Comparison of ENCODE assay signal across 9 mouse cellular contexts in genomic region chr8:55940526-55940880, GRCm38 (mm10). TPM values are rescaled to one million over a fixed set of nuclear protein-coding genes. Genes with fewer than 3 reads are reported as not detected.
DNase-seq lines count a peak whose midpoint lies in the region; ATAC-seq and TF ChIP-seq lines count a peak whose summit lies in the region.
"Had no signal": no experiment of that assay in that cellular context is flagged by ENCODE, and none has a peak within 500 bp of the region (broad histone marks: within the 10 kb centered on the region; RNA-seq: fewer than 3 reads in every experiment).

No protein-coding gene starts in this region.

- no peak overlapping the region for H3K4me3 ChIP-seq in liver, embryonic 12.5 days
- peak overlapping the region; percentile 64 for H3K4me3 ChIP-seq in cortical plate, adult 2 months (ENCODE audit: insufficient read depth, low read length)
- peak overlapping the region; percentile 48 for H3K4me3 ChIP-seq in hindbrain, embryonic 10.5 days
- peak overlapping the region; percentile 54 for H3K4me3 ChIP-seq in midbrain, embryonic 10.5 days

- H3K4me2 ChIP-seq in liver, embryonic 12.5 days: no peak overlapping the region

- no peak overlapping the region for H3K9ac ChIP-seq in liver, embryonic 12.5 days

- DNase-seq in liver: peak; percentile 35
- DNase-seq in hindbrain, embryonic 10.5 days (ENCODE audit: low spot score): peak; percentile 66
- DNase-seq in midbrain, embryonic 10.5 days (ENCODE audit: low spot score): peak; percentile 70
- peak; percentile 5 for DNase-seq in yolk sac, embryonic 10.5 days (ENCODE audit: low spot score)
- no peak for DNase-seq in cerebellum, adult 11 months
- DNase-seq in cerebellum, postnatal 10 days: no peak

- H3K4me1 ChIP-seq in liver, embryonic 12.5 days: no peaks in the 10 kb centered on the region
- H3K4me1 ChIP-seq in cortical plate, adult 2 months (ENCODE audit: control insufficient read depth, insufficient read depth, low read length): no peaks in the 10 kb centered on the region
- peaks cover 11% of the 10 kb centered on the region for H3K4me1 ChIP-seq in hindbrain, embryonic 10.5 days (replicated peaks)
- H3K4me1 ChIP-seq in midbrain, embryonic 10.5 days: peaks cover 13% of the 10 kb centered on the region

- no peak for ATAC-seq in liver, embryonic 12.5 days

- no peak for TF ChIP-seq CTCF in cortical plate, adult 2 months (IDR thresholded peaks at IDR 0.05; ENCODE audit: extremely low read depth, insufficient read depth, low read length)

- no peaks in the 10 kb centered on the region for H3K27me3 ChIP-seq in liver, embryonic 12.5 days (replicated peaks)
- H3K27me3 ChIP-seq in hindbrain, embryonic 10.5 days (ENCODE audit: insufficient read depth, poor library complexity, severe bottlenecking): no peaks in the 10 kb centered on the region
- H3K27me3 ChIP-seq in midbrain, embryonic 10.5 days (ENCODE audit: low read depth, poor library complexity, severe bottlenecking): no peaks in the 10 kb centered on the region

- 4% methylated on average over 8 of the region's 8 CpGs for WGBS in liver, embryonic 12.5 days (ENCODE audit: insufficient replicate concordance)
- WGBS in hindbrain, embryonic 10.5 days: 1% methylated on average over 8 of the region's 8 CpGs
- under 1% methylated on average over 8 of the region's 8 CpGs for whole genome bisulfite sequencing in midbrain, embryonic 10.5 days

- H3K27ac ChIP-seq in liver, embryonic 12.5 days: no peak overlapping the region
- H3K27ac ChIP-seq in cortical plate, adult 2 months (ENCODE audit: insufficient read depth, low read length): no peak overlapping the region
- no peak overlapping the region for H3K27ac ChIP-seq in hindbrain, embryonic 10.5 days
- H3K27ac ChIP-seq in midbrain, embryonic 10.5 days (replicated peaks): 0 out of 2 replicates have a peak overlapping the region, but pooled peaks have one; percentile 42
- H3K27ac ChIP-seq: macrophage had no signal

- H3K36me3 ChIP-seq in liver, embryonic 12.5 days: no peaks in the 10 kb centered on the region
- no peaks in the 10 kb centered on the region for H3K36me3 ChIP-seq in hindbrain, embryonic 10.5 days
- H3K36me3 ChIP-seq in midbrain, embryonic 10.5 days: no peaks in the 10 kb centered on the region

- TF ChIP-seq POLR2A in cortical plate, adult 2 months (IDR thresholded peaks at IDR 0.05; ENCODE audit: extremely low read depth, insufficient read depth, low read length): 0 out of 2 replicates have a peak, but pooled peaks have one; percentile 20

- H3K9me3 ChIP-seq in liver, embryonic 12.5 days (replicated peaks): no peaks in the 10 kb centered on the region
- H3K9me3 ChIP-seq in hindbrain, embryonic 10.5 days: no peaks in the 10 kb centered on the region
- no peaks in the 10 kb centered on the region for H3K9me3 ChIP-seq in midbrain, embryonic 10.5 days (replicated peaks)

RNA-seq across cellular contexts. Expression of gene Glra3, which starts 0.2 kb away (rescaled TPM):
- polyA plus RNA-seq in liver, embryonic 12.5 days (2016; fragmentation: Nextera tagmentation; extraction: Ambion mirVana): not detected in 2 replicates
- polyA plus RNA-seq in cortical plate, adult 2 months (2012; rRNA removed): 1.8 and 2.0 TPM in 2 replicates
- polyA plus RNA-seq in hindbrain, embryonic 10.5 days (2016; fragmentation: Nextera tagmentation; extraction: Ambion mirVana): not detected in 2 replicates
- polyA plus RNA-seq in midbrain, embryonic 10.5 days (2016; fragmentation: Nextera tagmentation; extraction: Ambion mirVana): 0.05 and 0.12 TPM in 2 replicates
- polyA plus RNA-seq: macrophage had no signal

RNA-seq across cellular contexts. Expression of gene Adam29, which starts 33.8 kb away (rescaled TPM):
- not detected in 2 replicates for polyA plus RNA-seq in liver, embryonic 12.5 days (2016; fragmentation: Nextera tagmentation; extraction: Ambion mirVana)
- not detected in 2 replicates for polyA plus RNA-seq in cortical plate, adult 2 months (2012; rRNA removed)
- polyA plus RNA-seq in hindbrain, embryonic 10.5 days (2016; fragmentation: Nextera tagmentation; extraction: Ambion mirVana): not detected in 2 replicates
- polyA plus RNA-seq in midbrain, embryonic 10.5 days (2016; fragmentation: Nextera tagmentation; extraction: Ambion mirVana): not detected in 2 replicates
- polyA plus RNA-seq: macrophage had no signal

Comparison
In these comparisons a context has a peak if more than half of its experiments do, and no peak if none do; other contexts are left out.
1. DNase-seq: peak in liver (single experiment), hindbrain, embryonic 10.5 days (single experiment), midbrain, embryonic 10.5 days (single experiment) and yolk sac, embryonic 10.5 days (single experiment); none in cerebellum, adult 11 months (single experiment) and cerebellum, postnatal 10 days (0 of 2).